Mouse (Mus musculus): ENCODE results near the gene Gm20532. TPM values are rescaled to one million over a fixed set of nuclear protein-coding genes. Genes with fewer than 3 reads are reported as not detected.
"Not testable (repeated sequence)": the region's sequence is repeated elsewhere in the genome, so short reads cannot be mapped to it uniquely, and the experiment has no call there.

Gene Gm20532
- polyA plus RNA-seq, 1 experiment from 2014 or later: not detected

GRCm38 (mm10) chr2:26654687-26655086 lies 68.2 kb downstream of the Gm20532 start:
- no peak for ATAC-seq (replicated peaks; ENCODE audit: extremely low read depth, insufficient read depth, low FRiP score)
- H3K4me2 ChIP-seq (ENCODE audit: low read depth, low read length): no peak overlapping the region
- H3K4me1 ChIP-seq (ENCODE audit: control insufficient read depth, insufficient read depth, low read length): no peaks in the 10 kb centered on the region
- no peak overlapping the region for H3K27ac ChIP-seq (ENCODE audit: low read length)
- no peaks in the 10 kb centered on the region for H3K9me3 ChIP-seq (replicated peaks; ENCODE audit: control insufficient read depth, low read length)
- H3K4me3 ChIP-seq (ENCODE audit: low read length): no peak overlapping the region
- no peaks in the 10 kb centered on the region for H3K36me3 ChIP-seq (ENCODE audit: control insufficient read depth, insufficient read depth)
- H3K27me3 ChIP-seq (ENCODE audit: control insufficient read depth, insufficient read depth, low read length): no peaks in the 10 kb centered on the region
- WGBS: 57% methylated on average over 1 of the region's 1 CpGs
- no peak overlapping the region for H3K9ac ChIP-seq (ENCODE audit: low read length)

GRCm38 (mm10) chr2:26657426-26657825 lies 71.0 kb downstream of the Gm20532 start:
- Histone ChIP-seq H3K27ac (ENCODE audit: low read length) (no peak overlapping the region), H3K9me3 (replicated peaks; ENCODE audit: control insufficient read depth, low read length) (no peaks in the 10 kb centered on the region), H3K4me1 (ENCODE audit: control insufficient read depth, insufficient read depth, low read length) (peaks cover 5% of the 10 kb centered on the region), H3K4me3 (ENCODE audit: low read length) (no peak overlapping the region), H3K4me2 (ENCODE audit: low read depth, low read length) (no peak overlapping the region), H3K36me3 (ENCODE audit: control insufficient read depth, insufficient read depth) (no peaks in the 10 kb centered on the region), H3K9ac (ENCODE audit: low read length) (no peak overlapping the region), H3K27me3 (ENCODE audit: control insufficient read depth, insufficient read depth, low read length) (peaks cover 3% of the 10 kb centered on the region)
- WGBS: 74% methylated on average over 2 of the region's 2 CpGs
- no peak for ATAC-seq (replicated peaks; ENCODE audit: extremely low read depth, insufficient read depth, low FRiP score)

GRCm38 (mm10) chr2:26661143-26661752 lies 74.8 kb downstream of the Gm20532 start:
- Histone ChIP-seq H3K4me2 (ENCODE audit: low read depth, low read length) (peak overlapping the region; percentile 81), H3K36me3 (ENCODE audit: control insufficient read depth, insufficient read depth) (no peaks in the 10 kb centered on the region), H3K9ac (ENCODE audit: low read length) (peak overlapping the region; percentile 38), H3K4me3 (ENCODE audit: low read length) (peak overlapping the region; percentile 42), H3K9me3 (replicated peaks; ENCODE audit: control insufficient read depth, low read length) (no peaks in the 10 kb centered on the region), H3K27ac (ENCODE audit: low read length) (no peak overlapping the region), H3K27me3 (ENCODE audit: control insufficient read depth, insufficient read depth, low read length) (peaks cover 3% of the 10 kb centered on the region), H3K4me1 (ENCODE audit: control insufficient read depth, insufficient read depth, low read length) (peaks cover 5% of the 10 kb centered on the region)
- ATAC-seq (replicated peaks; ENCODE audit: extremely low read depth, insufficient read depth, low FRiP score): no peak
- WGBS: 1% methylated on average over 19 of the region's 20 CpGs

- H3K27ac ChIP-seq (ENCODE audit: low read length): no peak overlapping the region
- peaks cover 5% of the 10 kb centered on the region for H3K4me1 ChIP-seq (ENCODE audit: control insufficient read depth, insufficient read depth, low read length)
- no peak for ATAC-seq (replicated peaks; ENCODE audit: extremely low read depth, insufficient read depth, low FRiP score)
- 40% methylated on average over 29 of the region's 29 CpGs for WGBS
- no peaks in the 10 kb centered on the region for H3K9me3 ChIP-seq (replicated peaks; ENCODE audit: control insufficient read depth, low read length)
- H3K4me2 ChIP-seq (ENCODE audit: low read depth, low read length): peak overlapping the region; percentile 81
- H3K9ac ChIP-seq (ENCODE audit: low read length): peak overlapping the region; percentile 38; the same call in 1 of the 2 replicates
- peak overlapping the region; percentile 42 for H3K4me3 ChIP-seq (ENCODE audit: low read length)
- H3K36me3 ChIP-seq (ENCODE audit: control insufficient read depth, insufficient read depth): no peaks in the 10 kb centered on the region
- H3K27me3 ChIP-seq (ENCODE audit: control insufficient read depth, insufficient read depth, low read length): peaks cover 3% of the 10 kb centered on the region
Measured at GRCm38 (mm10) chr2:26661768-26662508, 75.5 kb downstream of the Gm20532 start.

- Histone ChIP-seq H3K9ac (ENCODE audit: low read length) (no peak overlapping the region), H3K4me2 (ENCODE audit: low read depth, low read length) (no peak overlapping the region), H3K4me1 (ENCODE audit: control insufficient read depth, insufficient read depth, low read length) (peaks cover 5% of the 10 kb centered on the region), H3K36me3 (ENCODE audit: control insufficient read depth, insufficient read depth) (no peaks in the 10 kb centered on the region), H3K27me3 (ENCODE audit: control insufficient read depth, insufficient read depth, low read length) (peaks cover 3% of the 10 kb centered on the region), H3K27ac (ENCODE audit: low read length) (no peak overlapping the region), H3K9me3 (replicated peaks; ENCODE audit: control insufficient read depth, low read length) (no peaks in the 10 kb centered on the region), H3K4me3 (ENCODE audit: low read length) (no peak overlapping the region)
- ATAC-seq (replicated peaks; ENCODE audit: extremely low read depth, insufficient read depth, low FRiP score): no peak
- 75% methylated on average over 13 of the region's 13 CpGs for WGBS
Measured at GRCm38 (mm10) chr2:26662509-26662882, 76.1 kb downstream of the Gm20532 start.

- Histone ChIP-seq H3K27ac (ENCODE audit: low read length) (no peak overlapping the region), H3K9ac (ENCODE audit: low read length) (no peak overlapping the region), H3K36me3 (ENCODE audit: control insufficient read depth, insufficient read depth) (no peaks in the 10 kb centered on the region), H3K9me3 (replicated peaks; ENCODE audit: control insufficient read depth, low read length) (no peaks in the 10 kb centered on the region), H3K4me2 (ENCODE audit: low read depth, low read length) (no peak overlapping the region), H3K27me3 (ENCODE audit: control insufficient read depth, insufficient read depth, low read length) (peaks cover 3% of the 10 kb centered on the region), H3K4me3 (ENCODE audit: low read length) (no peak overlapping the region), H3K4me1 (ENCODE audit: control insufficient read depth, insufficient read depth, low read length) (peaks cover 5% of the 10 kb centered on the region)
- 33% methylated on average over 10 of the region's 10 CpGs for WGBS
- no peak for ATAC-seq (replicated peaks; ENCODE audit: extremely low read depth, insufficient read depth, low FRiP score)
Measured at GRCm38 (mm10) chr2:26663112-26663511, 76.7 kb downstream of the Gm20532 start.

GRCm38 (mm10) chr2:26663551-26663950 lies 77.1 kb downstream of the Gm20532 start:
- WGBS: 71% methylated on average over 1 of the region's 1 CpGs
- H3K36me3 ChIP-seq (ENCODE audit: control insufficient read depth, insufficient read depth); H3K4me2 ChIP-seq (ENCODE audit: low read depth, low read length); ATAC-seq (replicated peaks; ENCODE audit: extremely low read depth, insufficient read depth, low FRiP score); H3K4me1 ChIP-seq (ENCODE audit: control insufficient read depth, insufficient read depth, low read length); H3K27ac ChIP-seq (ENCODE audit: low read length); H3K9me3 ChIP-seq (replicated peaks; ENCODE audit: control insufficient read depth, low read length); H3K4me3 ChIP-seq (ENCODE audit: low read length); H3K27me3 ChIP-seq (ENCODE audit: control insufficient read depth, insufficient read depth, low read length); H3K9ac ChIP-seq (ENCODE audit: low read length): not testable (repeated sequence)

GRCm38 (mm10) chr2:26668746-26669145 lies 82.3 kb downstream of the Gm20532 start:
- ATAC-seq (replicated peaks; ENCODE audit: extremely low read depth, insufficient read depth, low FRiP score): no peak
- H3K27ac ChIP-seq (ENCODE audit: low read length): no peak overlapping the region

GRCm38 (mm10) chr2:26671182-26671581 lies 84.7 kb downstream of the Gm20532 start, which contains the start of gene Lcn4:
TSS of gene Lcn4 (minus strand) at chr2:26671282.
- H3K9me3 ChIP-seq (replicated peaks; ENCODE audit: control insufficient read depth, low read length): no peaks in the 10 kb centered on the region
- H3K4me2 ChIP-seq (ENCODE audit: low read depth, low read length): no peak within 1 kb of the TSS
- H3K27ac ChIP-seq (ENCODE audit: low read length): no peak within 1 kb of the TSS
- H3K4me3 ChIP-seq (ENCODE audit: low read length): no peak within 1 kb of the TSS
- no peaks in the 10 kb centered on the region for H3K4me1 ChIP-seq (ENCODE audit: control insufficient read depth, insufficient read depth, low read length)
- no peaks in the 10 kb centered on the region for H3K36me3 ChIP-seq (ENCODE audit: control insufficient read depth, insufficient read depth)
- 85% methylated on average over 3 of the region's 3 CpGs for WGBS
- no peak within 1 kb of the TSS for H3K9ac ChIP-seq (ENCODE audit: low read length)
- ATAC-seq (replicated peaks; ENCODE audit: extremely low read depth, insufficient read depth, low FRiP score): no peak
- H3K27me3 ChIP-seq (ENCODE audit: control insufficient read depth, insufficient read depth, low read length): no peaks in the 10 kb centered on the region

More at GRCm38 (mm10) chr2:26668746-26669145, 82.3 kb downstream of the Gm20532 start:
- no peak overlapping the region for H3K4me3 ChIP-seq (ENCODE audit: low read length)
- H3K4me1 ChIP-seq (ENCODE audit: control insufficient read depth, insufficient read depth, low read length): no peaks in the 10 kb centered on the region
- no peaks in the 10 kb centered on the region for H3K27me3 ChIP-seq (ENCODE audit: control insufficient read depth, insufficient read depth, low read length)
- no peak overlapping the region for H3K9ac ChIP-seq (ENCODE audit: low read length)
- no peaks in the 10 kb centered on the region for H3K9me3 ChIP-seq (replicated peaks; ENCODE audit: control insufficient read depth, low read length)
- H3K4me2 ChIP-seq (ENCODE audit: low read depth, low read length): no peak overlapping the region
- no peaks in the 10 kb centered on the region for H3K36me3 ChIP-seq (ENCODE audit: control insufficient read depth, insufficient read depth)
